Mouse (Mus musculus) CD4-positive, CD25-positive, alpha-beta regulatory T cell, adult 4 months (primary cell): ENCODE measurements around the gene Gm20388. TPM values are rescaled to one million over a fixed set of nuclear protein-coding genes. Genes with fewer than 3 reads are reported as not detected.
A peak's percentile ranks its signal among the peaks of the same experiment; 100 is the strongest.

ENCODE experiments used
- ATAC-seq: one replicate; pipeline ENCODE4 v1.8.0; 2017
- polyA plus RNA-seq, 2 experiments: library from polyadenylated mRNA; unstranded; fragments of 100-300 nt; shearing (Covaris generic); gene quantifications; one replicate each; pipeline ENCODE4 v1.2.1; 2017

Gene Gm20388
- polyA plus RNA-seq, 2 experiments from 2014 or later = 10.7 to 12.8 TPM

DNA sequence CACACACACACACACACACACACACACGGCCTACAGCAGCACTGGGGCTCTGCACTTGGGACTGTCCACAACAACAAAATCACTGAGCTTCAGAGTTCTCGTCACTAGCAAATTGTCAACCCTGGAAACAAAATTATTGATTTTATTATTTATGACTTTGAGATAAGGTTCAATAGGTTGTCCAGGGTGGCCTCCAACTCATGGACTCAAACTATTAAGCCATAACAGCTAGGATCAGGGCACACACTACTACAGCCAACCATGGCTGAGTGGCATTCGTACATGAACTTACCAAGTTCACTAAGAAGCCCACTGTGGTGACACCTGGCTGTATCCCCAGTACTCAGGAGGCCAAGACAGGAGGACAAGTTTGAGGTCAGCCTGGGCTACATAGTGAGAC, 182.5 kb downstream of the Gm20388 start:
- ATAC-seq = no peak

DNA sequence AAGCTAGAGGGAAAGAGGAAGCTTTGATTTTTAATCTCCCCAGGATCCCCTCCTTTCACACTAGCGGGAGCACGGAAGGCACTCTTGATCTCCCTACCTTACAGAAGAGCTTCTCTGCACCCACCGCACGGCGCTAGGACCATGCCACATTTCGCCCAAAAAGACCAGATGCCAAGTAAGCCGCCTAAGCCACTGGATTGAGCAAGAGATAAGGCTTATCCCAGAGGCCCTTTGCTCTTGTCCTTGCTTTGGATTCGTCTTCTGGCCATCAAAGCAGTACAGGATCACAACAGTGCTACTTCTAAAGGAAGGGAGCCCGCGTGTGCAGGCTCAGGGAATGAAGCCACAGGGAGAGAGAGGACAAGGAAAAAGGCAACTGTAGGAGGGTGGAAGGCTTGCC, 184.2 kb downstream of the Gm20388 start:
- no peak for ATAC-seq

- no peak for ATAC-seq
These were observed 185.8 kb downstream of the Gm20388 start for GRCm38 (mm10) chr8:120096486-120096885.

- ATAC-seq = peak; percentile 18
These were observed 189.9 kb downstream of the Gm20388 start for GRCm38 (mm10) chr8:120100388-120101067.

DNA sequence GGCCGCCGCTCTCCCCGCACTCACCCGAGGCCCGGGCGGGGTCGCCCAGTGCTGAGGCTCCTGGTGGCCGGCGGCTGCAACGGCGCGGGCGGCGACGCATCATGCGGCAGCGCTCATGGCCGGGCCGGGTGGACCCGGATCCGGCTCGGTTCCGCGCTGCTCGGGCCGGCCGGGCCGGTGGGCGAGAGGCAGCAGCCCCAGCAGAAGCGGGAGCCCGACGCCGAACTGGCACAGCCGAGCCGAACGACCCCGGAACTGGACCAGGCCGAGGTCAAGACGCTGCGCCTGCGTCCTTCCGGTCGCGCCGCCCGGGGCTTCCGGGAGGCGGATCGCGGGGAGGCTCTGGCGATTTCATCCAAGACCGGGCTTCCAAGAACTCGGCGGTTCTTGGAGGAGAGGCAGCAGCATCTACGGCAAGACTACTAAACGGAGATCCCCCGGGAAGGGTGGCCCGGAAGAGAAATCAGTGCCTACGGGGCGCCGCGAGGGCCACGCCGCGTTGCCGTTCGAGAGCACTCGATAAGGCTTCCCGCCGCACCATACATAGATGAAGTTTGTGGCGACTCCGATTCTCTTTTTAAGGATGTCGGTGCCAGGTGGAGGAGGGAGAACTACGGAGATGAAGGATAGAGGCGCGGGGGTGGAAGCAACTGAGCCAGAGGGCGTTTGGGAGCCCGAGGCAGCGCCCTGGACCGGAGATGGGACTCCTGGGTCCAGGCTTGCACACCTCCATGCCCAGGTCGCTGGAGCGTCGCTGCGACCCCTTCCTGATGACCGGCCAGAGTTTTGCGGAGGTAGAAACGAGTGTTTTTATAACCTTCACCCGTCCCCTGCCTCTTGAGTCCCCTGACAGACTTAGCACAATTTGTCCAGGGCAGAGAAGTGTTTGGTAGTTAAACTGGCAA, 190.7 kb downstream of the Gm20388 start, which contains the start of gene Zdhhc7:
Gene Zdhhc7 (minus strand): TSS at position 415 of the 905 bp plus-strand sequence.
- peak; percentile 79 for ATAC-seq

- ATAC-seq = no peak
These were observed 193.3 kb downstream of the Gm20388 start for GRCm38 (mm10) chr8:120103916-120104315.

GRCm38 (mm10) chr8:120104721-120105272, 194.2 kb downstream of the Gm20388 start:
- no peak for ATAC-seq

DNA sequence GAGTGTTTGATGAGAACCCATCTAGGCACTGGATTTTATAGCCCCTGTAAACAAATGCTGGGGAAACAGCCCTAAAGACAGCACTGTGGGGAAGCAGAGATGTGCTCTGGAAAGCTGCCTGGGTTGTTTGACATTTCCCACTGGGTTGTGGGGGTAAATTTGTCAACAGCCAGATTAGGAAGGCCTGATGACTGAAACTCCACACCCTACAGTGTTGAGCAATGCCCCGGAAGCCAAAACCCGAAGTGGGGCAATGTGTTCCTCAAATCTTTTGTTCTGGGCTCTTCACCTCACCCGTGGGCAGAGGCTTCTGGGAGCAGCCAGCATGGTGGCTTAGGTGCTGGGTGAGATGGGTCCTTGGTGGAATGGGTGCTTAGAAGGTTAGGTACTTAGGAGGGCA, 198.5 kb downstream of the Gm20388 start:
- no peak for ATAC-seq

DNA sequence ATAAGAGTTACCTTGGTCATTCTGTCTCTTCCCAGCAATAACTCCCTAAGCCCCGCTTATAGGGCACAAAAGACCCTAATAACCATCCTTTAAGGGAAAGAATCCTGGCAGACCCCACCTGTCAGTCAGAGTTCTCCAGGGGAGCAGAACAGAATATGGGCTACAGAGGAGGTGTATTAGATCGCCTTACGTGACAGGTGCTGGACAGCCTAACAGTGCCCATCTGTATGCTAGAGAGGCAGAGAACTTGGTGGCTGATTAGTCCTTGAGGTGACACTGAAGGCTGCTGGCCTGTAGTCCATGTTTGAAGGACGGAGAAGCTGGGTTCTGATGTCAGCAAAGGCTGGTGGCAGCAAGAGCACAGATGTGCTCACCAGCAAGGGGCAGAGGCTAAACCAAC, 200.3 kb downstream of the Gm20388 start:
- ATAC-seq = no peak

GRCm38 (mm10) chr8:120111382-120111781, 200.7 kb downstream of the Gm20388 start:
- no peak for ATAC-seq

DNA sequence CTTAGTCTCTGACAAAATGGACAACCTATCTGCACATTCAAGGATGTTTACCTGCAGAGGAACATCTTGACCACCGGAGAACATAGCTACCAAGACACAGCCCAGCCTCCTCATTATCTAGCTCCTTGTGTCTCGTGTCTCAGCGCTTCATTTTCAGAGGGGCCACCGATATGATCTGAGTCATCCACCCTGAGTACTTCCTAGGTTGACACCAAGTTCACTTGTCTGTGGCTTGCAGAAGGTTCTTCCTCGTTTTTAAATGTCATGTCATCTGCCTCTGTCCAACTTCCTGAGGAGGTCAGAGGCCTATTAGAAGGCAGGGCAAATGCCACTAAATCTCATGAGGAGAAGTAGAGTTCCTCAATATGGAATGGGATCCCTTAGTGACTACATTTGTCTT, 201.9 kb downstream of the Gm20388 start:
- ATAC-seq = no peak

GRCm38 (mm10) chr8:120113306-120113705, 202.7 kb downstream of the Gm20388 start:
- ATAC-seq = peak; percentile 6

DNA sequence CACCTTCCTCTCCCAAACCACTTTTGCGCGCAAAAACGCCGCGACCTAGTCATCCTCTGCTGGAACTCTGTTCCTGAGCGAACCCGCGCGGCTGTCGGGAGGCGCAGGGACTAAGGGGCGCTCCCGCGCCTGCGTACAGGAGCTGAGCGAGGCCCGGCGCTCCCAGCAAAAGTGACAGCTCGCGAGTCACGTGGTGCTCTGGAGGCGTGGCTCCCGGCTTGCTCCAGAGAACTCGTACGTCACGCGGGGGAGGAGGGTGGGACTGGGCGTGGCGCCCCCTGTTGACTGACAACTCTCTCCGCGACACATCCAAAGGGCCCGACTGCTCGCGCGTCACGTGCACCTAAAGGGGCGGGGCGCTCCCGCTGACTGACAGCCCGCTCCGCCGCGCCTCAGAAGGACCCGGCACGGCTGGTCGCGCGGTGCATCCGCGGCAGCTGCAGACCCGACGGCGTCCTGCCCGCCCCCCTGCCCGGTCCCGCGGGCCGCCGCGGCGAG, 203.2 kb downstream of the Gm20388 start, which contains the start of gene 6430548M08Rik:
Gene 6430548M08Rik (plus strand): TSS at position 395 of the 498 bp plus-strand sequence.
- ATAC-seq = peak; percentile 97

- ATAC-seq = peak; percentile 10
These were observed 203.7 kb downstream of the Gm20388 start for GRCm38 (mm10) chr8:120114315-120114841.

GRCm38 (mm10) chr8:120116600-120116999, 206.0 kb downstream of the Gm20388 start:
- ATAC-seq = no peak

DNA sequence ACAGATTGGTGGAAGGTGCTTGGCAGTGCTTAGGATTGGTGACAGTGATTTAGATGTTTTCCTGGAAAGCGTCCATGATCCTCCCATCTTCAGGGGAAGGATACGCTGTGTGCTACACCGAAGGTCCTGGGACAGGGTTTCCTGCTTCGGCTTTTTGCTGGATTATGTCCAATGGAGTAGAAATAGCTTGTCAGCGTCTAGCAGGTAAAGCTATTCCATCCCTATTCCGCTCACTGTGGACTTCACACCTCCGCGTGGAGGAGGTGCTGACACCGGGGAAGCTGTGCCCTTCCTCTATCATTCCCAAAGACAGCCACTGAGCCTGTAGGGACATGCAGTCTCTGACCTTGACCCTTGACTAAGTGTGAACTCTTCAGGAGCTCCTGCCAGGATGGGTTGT, 207.5 kb downstream of the Gm20388 start:
- no peak for ATAC-seq

- ATAC-seq = no peak
These were observed 208.2 kb downstream of the Gm20388 start for GRCm38 (mm10) chr8:120118847-120119246.

- ATAC-seq = no peak
These were observed 208.8 kb downstream of the Gm20388 start for GRCm38 (mm10) chr8:120119429-120119828.

DNA sequence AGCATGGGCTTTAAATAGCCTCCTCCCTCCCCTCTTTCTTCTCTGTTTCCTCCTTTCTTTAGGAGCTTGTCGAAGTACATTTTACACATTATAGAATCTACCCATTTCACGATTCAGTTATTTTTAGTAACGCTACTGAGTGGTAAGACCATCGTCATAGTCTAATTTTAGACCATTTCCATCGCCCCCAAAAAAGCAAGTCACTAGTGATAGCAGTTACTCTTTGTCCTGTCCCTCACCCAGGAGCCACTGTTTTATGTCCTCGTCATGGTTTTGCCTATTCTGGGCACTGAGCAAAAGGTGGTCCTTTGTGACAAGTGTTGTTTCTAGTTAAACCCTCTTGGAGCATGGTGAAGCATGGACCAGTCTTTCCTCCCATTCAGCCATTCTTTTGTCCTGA, 209.3 kb downstream of the Gm20388 start:
- ATAC-seq = no peak

DNA sequence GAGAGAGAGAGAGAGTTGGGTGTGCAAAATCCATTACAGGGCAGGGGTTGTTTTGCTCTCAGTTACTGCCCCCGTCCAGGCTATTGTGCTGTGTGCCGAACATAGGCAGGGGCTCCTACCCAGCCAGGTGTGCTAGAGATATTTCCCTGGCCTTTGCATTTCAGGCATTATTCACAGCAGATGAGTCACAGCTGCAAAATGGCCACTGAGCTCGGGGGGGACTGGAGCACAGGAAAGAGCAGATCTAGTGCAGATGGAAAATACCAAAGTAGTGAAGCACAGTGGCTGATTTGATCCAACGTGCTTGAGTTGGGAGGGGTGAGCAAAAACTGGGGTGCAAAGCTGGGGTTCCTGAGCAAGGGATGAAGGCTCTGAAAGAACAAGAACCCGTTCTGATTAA, 210.3 kb downstream of the Gm20388 start:
- no peak for ATAC-seq

GRCm38 (mm10) chr8:120124261-120124660, 213.6 kb downstream of the Gm20388 start:
- no peak for ATAC-seq

GRCm38 (mm10) chr8:120124836-120125389, 214.3 kb downstream of the Gm20388 start:
- no peak for ATAC-seq
